Mouse (Mus musculus) testis, adult 2 months (tissue): Measurements from ENCODE around the gene Rela.
"Not testable (repeated sequence)": the region's sequence is repeated elsewhere in the genome, so short reads cannot be mapped to it uniquely, and the experiment has no call there.

ENCODE experiments used
- CTCF ChIP-seq: fragments of 200-500 bp; IDR thresholded peaks from 2 replicates; pipeline ENCODE4 v1.5.1; 2012; ENCODE audit warnings: low read depth, mild to moderate bottlenecking, inconsistent platforms, low read length, moderate library complexity; ENCODE audit not compliant: control insufficient read depth, insufficient read depth, insufficient replicate concordance
- POLR2A ChIP-seq: fragments of 200-500 bp; IDR thresholded peaks from 2 replicates; pipeline ENCODE4 v1.6.1; 2012; ENCODE audit warnings: low read depth, mild to moderate bottlenecking, inconsistent platforms, low read length, moderate library complexity; ENCODE audit not compliant: control insufficient read depth

- TF ChIP-seq CTCF, POLR2A: not testable (repeated sequence)
Observed at GRCm38 (mm10) chr19:5686954-5687353, 49.7 kb downstream of the Rela start.
